Comparison of ENCODE assay signal across 25 mouse cellular contexts in genomic region chr5:13908257-13908656, GRCm38 (mm10).
A peak's percentile ranks its signal among the peaks of the same experiment; 100 is the strongest.
DNase-seq lines count a peak whose midpoint lies in the region; ATAC-seq and TF ChIP-seq lines count a peak whose summit lies in the region.
"Had no signal": no experiment of that assay in that cellular context is flagged by ENCODE, and none has a peak within 500 bp of the region (broad histone marks: within the 10 kb centered on the region; RNA-seq: fewer than 3 reads in every experiment).

No protein-coding gene starts in this region.

- peak; percentile 27 for DNase-seq in neural tube, embryonic 10.5 days (ENCODE audit: extremely low spot score, low spot score)
- peak; percentile 41 for DNase-seq in embryo, embryonic 11.5 days (ENCODE audit: low read depth, low spot score)
- no peak for DNase-seq in heart, postnatal 10 days
- DNase-seq in adrenal gland, postnatal 36 days: no peak
- DNase-seq: adrenal gland, postnatal 14 days; cerebellum, postnatal 10 days; forebrain, postnatal 0 days; gastrocnemius, postnatal 25 days; heart, adult 18-20 months; heart, postnatal 14 days; kidney, adult 2 months; lung, postnatal 4 days; thymus, adult 18-20 months; thymus, postnatal 36 days had no signal

- 52% methylated on average over 3 of the region's 3 CpGs for WGBS in neural tube, embryonic 15.5 days
- WGBS in limb, embryonic 12.5 days: 9% methylated on average over 3 of the region's 3 CpGs
- 37% methylated on average over 3 of the region's 3 CpGs for WGBS in intestine, postnatal 0 days

- no peaks in the 10 kb centered on the region for H3K4me1 ChIP-seq in neural tube, embryonic 15.5 days
- no peaks in the 10 kb centered on the region; the same call in 1 of the 2 replicates for H3K4me1 ChIP-seq in limb, embryonic 12.5 days (replicated peaks)
- no peaks in the 10 kb centered on the region for H3K4me1 ChIP-seq in intestine, postnatal 0 days (replicated peaks; ENCODE audit: control insufficient read depth, insufficient read depth, low read length)
- H3K4me1 ChIP-seq: forebrain, embryonic 10.5 days; heart, embryonic 12.5 days; hindbrain, embryonic 12.5 days; limb, embryonic 15.5 days; liver, embryonic 15.5 days; lung, embryonic 15.5 days; midbrain, embryonic 15.5 days had no signal

- no peaks in the 10 kb centered on the region for H3K27me3 ChIP-seq in neural tube, embryonic 15.5 days (replicated peaks)
- no peaks in the 10 kb centered on the region for H3K27me3 ChIP-seq in limb, embryonic 12.5 days
- no peaks in the 10 kb centered on the region for H3K27me3 ChIP-seq in intestine, postnatal 0 days (replicated peaks; ENCODE audit: control insufficient read depth, insufficient read depth, low read length)
- H3K27me3 ChIP-seq: heart, embryonic 12.5 days; hindbrain, embryonic 12.5 days; limb, embryonic 15.5 days; liver, embryonic 15.5 days; lung, embryonic 15.5 days; midbrain, embryonic 15.5 days had no signal

- no peak for TF ChIP-seq CTCF in intestine, postnatal 0 days (IDR thresholded peaks at IDR 0.05; ENCODE audit: low read depth)

- no peak overlapping the region for H3K27ac ChIP-seq in neural tube, embryonic 15.5 days (replicated peaks)
- no peak overlapping the region for H3K27ac ChIP-seq in limb, embryonic 12.5 days
- H3K27ac ChIP-seq in intestine, postnatal 0 days (ENCODE audit: low read depth, low read length): no peak overlapping the region
- H3K27ac ChIP-seq: forebrain, embryonic 10.5 days; hindbrain, embryonic 12.5 days; limb, embryonic 15.5 days; liver, embryonic 15.5 days; lung, embryonic 15.5 days; midbrain, embryonic 15.5 days had no signal

- H3K9ac ChIP-seq in neural tube, embryonic 15.5 days (replicated peaks): no peak overlapping the region
- H3K9ac ChIP-seq in limb, embryonic 12.5 days (replicated peaks): no peak overlapping the region
- no peak overlapping the region for H3K9ac ChIP-seq in intestine, postnatal 0 days (ENCODE audit: low read depth, low read length)
- H3K9ac ChIP-seq: forebrain, postnatal 0 days; heart, embryonic 12.5 days; hindbrain, embryonic 12.5 days; limb, embryonic 15.5 days; liver, embryonic 15.5 days; lung, embryonic 15.5 days; midbrain, embryonic 15.5 days had no signal

- H3K4me2 ChIP-seq in neural tube, embryonic 15.5 days: no peak overlapping the region
- no peak overlapping the region for H3K4me2 ChIP-seq in limb, embryonic 12.5 days
- no peak overlapping the region for H3K4me2 ChIP-seq in intestine, postnatal 0 days (replicated peaks; ENCODE audit: low read depth)
- H3K4me2 ChIP-seq: heart, embryonic 12.5 days; hindbrain, embryonic 12.5 days; limb, embryonic 15.5 days; liver, embryonic 15.5 days; lung, embryonic 15.5 days; midbrain, embryonic 15.5 days had no signal

- H3K4me3 ChIP-seq in neural tube, embryonic 15.5 days (replicated peaks): no peak overlapping the region
- H3K4me3 ChIP-seq in limb, embryonic 12.5 days (replicated peaks): no peak overlapping the region
- no peak overlapping the region for H3K4me3 ChIP-seq in intestine, postnatal 0 days (ENCODE audit: low read depth, low read length)
- H3K4me3 ChIP-seq: forebrain, embryonic 10.5 days; heart, embryonic 12.5 days; hindbrain, embryonic 12.5 days; limb, embryonic 15.5 days; liver, embryonic 15.5 days; lung, embryonic 15.5 days; midbrain, embryonic 15.5 days had no signal

- H3K9me3 ChIP-seq in neural tube, embryonic 15.5 days (replicated peaks): no peaks in the 10 kb centered on the region
- no peaks in the 10 kb centered on the region for H3K9me3 ChIP-seq in limb, embryonic 12.5 days
- no peaks in the 10 kb centered on the region for H3K9me3 ChIP-seq in intestine, postnatal 0 days (ENCODE audit: control insufficient read depth)
- H3K9me3 ChIP-seq: forebrain, embryonic 10.5 days; heart, embryonic 12.5 days; hindbrain, embryonic 12.5 days; limb, embryonic 15.5 days; liver, embryonic 15.5 days; lung, embryonic 15.5 days; midbrain, embryonic 15.5 days had no signal

- intact Hi-C loops in heart, postnatal 10 days (cut with DNase I): no loop called here

- no peaks in the 10 kb centered on the region for H3K36me3 ChIP-seq in neural tube, embryonic 15.5 days
- H3K36me3 ChIP-seq in limb, embryonic 12.5 days: no peaks in the 10 kb centered on the region
- H3K36me3 ChIP-seq in intestine, postnatal 0 days (ENCODE audit: control insufficient read depth, insufficient read depth): no peaks in the 10 kb centered on the region
- H3K36me3 ChIP-seq: forebrain, embryonic 10.5 days; heart, embryonic 12.5 days; hindbrain, embryonic 12.5 days; limb, embryonic 15.5 days; liver, embryonic 15.5 days; lung, embryonic 15.5 days; midbrain, embryonic 15.5 days had no signal

- no peak for ATAC-seq in neural tube, embryonic 15.5 days (ENCODE audit: low FRiP score)
- peak; percentile 15; the same call in 1 of the 2 replicates for ATAC-seq in limb, embryonic 12.5 days (ENCODE audit: insufficient number of reproducible peaks, insufficient read depth, low FRiP score, low TSS enrichment, low read depth)
- no peak for ATAC-seq in intestine, postnatal 0 days
- ATAC-seq: CD4-positive, CD25-positive, alpha-beta regulatory T cell, adult 4 months; forebrain, postnatal 0 days; midbrain, embryonic 15.5 days had no signal

Comparison
In these comparisons a context has a peak if more than half of its experiments do, and no peak if none do; other contexts are left out.
1. DNase-seq: peak in neural tube, embryonic 10.5 days (single experiment) and embryo, embryonic 11.5 days (single experiment); none in heart, postnatal 10 days (0 of 2) and adrenal gland, postnatal 36 days (0 of 2).